Mouse (Mus musculus) monocyte, adult 5-6 weeks (primary cell): ENCODE measurements around the gene Psmd14. TPM values are rescaled to one million over a fixed set of nuclear protein-coding genes. Genes with fewer than 3 reads are reported as not detected.

Experiments used
- ATAC-seq: fragments of 153-309, 156-312 bp; replicated peaks from 2 replicates; pipeline ENCODE4 v1.8.0; 2017; ENCODE audit warnings: mild to moderate bottlenecking; ENCODE audit not compliant: low TSS enrichment, insufficient number of reproducible peaks, severe bottlenecking, poor library complexity, low FRiP score
- total RNA-seq: library from RNA; stranded (forward); fragments of 200-1000, 200-491, 200-594 nt; gene quantifications from 3 replicates; pipeline ENCODE4 v1.2.3, GENCODE M21; 2017

The Psmd14 gene
- total RNA-seq, 1 experiment from 2014 or later, result 196 TPM

DNA sequence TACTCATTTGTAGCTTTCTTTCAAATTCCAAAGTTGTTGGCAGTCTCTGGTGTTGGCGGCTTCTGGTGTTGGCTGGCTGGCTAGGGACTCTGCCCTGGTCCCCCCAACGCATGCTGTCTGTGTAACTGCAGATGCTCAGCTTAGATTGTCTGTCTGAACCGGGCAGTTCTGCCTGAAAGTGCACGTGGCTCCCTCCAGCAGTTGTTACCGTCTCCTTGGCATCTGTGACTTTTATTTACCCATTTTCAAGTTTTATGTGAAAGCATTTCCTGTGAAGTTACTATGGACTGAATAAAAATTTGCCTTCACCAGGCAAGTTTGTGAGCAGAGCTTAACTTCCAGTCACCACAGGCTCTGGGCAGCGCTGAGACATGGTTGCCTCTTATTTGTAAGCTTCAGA lies 97.3 kb downstream of the Psmd14 start:
- ATAC-seq, result no peak

DNA sequence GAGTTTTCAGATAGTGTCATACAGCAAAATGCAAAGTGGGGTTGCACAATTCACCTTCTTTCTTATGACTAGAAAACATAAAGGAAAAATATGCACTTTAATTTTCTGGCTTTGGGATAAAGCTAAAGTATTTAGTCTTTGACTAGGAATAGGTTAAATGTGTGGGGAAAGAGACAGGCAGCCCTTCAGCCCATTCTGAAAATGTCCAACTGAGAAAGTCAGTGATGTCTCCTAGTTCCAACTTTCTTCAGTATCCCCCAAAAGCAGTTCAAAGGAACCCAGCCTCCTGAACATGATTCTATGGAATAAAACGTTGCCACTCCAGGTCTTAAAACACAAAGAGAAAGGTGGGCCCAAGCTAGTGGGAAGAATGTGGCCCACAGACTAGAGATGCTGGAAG lies 97.9 kb downstream of the Psmd14 start:
- no peak for ATAC-seq

DNA sequence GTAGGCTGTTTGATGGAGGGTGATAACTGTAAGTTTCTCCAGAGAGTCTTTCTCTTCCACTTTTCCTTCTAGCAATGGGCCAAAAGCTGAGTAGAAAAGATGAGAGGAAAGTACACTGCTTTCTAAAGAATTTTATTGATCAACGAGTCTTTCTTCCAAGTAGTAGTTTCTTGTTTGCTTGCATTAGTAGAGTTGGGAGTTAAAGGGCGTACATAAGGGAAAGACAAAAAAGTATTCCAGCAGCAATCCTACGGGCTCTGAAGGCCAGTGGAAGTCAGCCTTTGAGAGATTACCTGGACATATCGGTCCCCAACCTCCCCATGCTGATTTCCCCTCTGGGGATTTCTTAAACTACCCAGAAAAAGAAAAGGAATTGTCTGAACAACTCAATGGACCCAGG lies 99.3 kb downstream of the Psmd14 start:
- ATAC-seq, result no peak

DNA sequence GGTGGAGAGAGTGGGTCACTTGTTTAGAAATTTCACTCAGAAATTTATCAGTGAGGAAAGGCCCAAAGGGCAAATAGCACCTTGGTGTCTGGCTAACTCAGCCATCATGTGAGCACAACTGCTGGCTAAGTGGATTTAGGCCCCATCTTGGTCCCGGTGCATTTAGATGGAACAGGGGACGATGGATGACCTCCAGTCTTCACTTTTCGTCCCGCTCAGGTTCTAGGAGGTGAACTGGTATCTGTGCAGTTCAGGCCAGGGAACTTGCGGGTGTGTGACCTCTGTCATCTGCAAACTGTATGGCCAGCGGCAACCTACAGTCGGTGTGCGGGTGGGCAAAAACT lies 99.6 kb downstream of the Psmd14 start:
- no peak for ATAC-seq

DNA sequence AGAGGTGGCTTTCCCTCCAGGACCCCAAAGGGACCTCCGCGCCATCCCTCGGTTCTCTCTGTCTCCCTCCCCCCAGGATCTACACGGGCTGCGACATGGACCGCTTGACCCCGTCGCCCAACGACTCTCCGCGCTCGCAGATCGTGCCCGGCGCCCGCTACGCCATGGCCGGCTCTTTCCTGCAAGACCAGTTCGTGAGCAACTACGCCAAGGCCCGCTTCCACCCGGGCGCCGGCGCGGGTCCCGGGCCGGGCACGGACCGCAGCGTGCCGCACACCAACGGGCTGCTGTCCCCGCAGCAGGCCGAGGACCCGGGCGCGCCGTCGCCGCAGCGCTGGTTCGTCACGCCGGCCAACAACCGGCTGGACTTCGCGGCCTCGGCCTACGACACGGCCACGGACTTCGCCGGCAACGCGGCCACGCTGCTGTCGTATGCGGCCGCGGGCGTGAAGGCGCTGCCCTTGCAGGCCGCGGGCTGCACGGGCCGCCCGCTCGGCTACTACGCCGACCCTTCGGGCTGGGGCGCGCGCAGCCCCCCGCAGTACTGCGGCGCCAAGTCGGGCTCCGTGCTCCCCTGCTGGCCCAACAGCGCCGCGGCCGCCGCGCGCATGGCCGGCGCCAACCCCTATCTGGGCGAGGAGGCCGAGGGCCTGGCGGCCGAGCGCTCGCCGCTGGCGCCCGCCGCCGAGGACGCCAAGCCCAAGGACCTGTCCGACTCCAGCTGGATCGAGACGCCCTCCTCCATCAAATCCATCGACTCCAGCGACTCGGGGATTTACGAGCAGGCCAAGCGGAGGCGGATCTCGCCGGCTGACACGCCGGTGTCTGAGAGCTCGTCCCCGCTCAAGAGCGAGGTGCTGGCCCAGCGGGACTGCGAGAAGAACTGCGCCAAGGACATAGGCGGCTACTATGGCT lies 100.3 kb downstream of the Psmd14 start:
- ATAC-seq, result no peak

DNA sequence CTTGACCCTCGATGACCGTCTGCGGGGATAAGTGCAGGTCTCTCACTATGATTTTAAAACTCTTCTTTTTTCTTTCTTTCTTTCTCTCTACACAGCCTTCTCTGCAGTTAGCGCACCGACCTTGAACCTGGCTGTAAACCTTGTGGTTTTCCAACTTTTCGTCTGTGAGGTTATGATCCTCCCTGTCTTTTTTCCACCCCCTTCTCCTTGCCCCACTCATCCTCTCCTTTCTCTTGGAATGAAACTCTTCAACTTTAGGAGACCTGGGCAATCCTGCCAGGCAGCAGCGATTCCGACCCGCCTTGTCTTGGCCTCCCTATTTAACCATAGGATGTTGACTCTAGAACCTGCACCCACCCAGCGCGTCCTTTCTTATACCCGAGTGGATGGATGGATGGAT lies 101.0 kb downstream of the Psmd14 start:
- ATAC-seq, result no peak

DNA sequence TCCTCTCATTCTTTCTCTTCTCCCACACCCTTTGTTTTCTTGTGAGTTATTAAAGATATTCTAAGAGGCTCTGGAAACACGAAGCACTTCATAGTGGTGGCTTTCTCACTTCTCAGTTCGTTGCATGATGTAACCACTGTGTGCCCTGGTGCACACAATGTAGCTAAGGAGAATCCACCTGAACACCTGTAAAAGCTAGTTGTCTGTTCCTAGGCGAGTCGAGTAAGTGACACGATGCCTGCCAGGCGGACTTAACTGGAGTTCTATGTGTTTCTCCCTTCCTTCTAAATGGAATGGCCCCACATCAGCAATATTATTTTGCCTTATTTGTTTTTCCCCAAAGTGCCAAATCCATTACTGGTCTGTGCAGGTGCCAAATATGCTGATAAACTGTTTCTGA lies 101.6 kb downstream of the Psmd14 start:
- no peak for ATAC-seq

DNA sequence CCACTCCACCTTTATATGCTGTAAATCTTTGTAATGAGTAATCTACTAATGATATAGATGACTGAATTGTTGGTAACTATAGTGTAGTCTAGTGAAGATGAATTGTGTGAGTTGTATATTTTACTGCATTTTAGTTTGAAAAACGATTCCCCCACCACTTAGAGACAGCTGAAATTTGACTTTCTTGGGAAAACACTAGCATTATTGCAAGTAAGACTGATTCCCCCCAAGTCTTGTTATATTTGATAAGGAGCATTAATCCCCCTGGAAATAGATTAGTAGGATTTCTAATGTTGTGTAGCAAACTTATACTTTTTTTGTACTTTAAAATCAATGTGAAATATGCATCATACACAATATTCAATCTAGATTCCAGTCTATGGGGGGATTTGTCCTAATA lies 102.0 kb downstream of the Psmd14 start:
- no peak for ATAC-seq

DNA sequence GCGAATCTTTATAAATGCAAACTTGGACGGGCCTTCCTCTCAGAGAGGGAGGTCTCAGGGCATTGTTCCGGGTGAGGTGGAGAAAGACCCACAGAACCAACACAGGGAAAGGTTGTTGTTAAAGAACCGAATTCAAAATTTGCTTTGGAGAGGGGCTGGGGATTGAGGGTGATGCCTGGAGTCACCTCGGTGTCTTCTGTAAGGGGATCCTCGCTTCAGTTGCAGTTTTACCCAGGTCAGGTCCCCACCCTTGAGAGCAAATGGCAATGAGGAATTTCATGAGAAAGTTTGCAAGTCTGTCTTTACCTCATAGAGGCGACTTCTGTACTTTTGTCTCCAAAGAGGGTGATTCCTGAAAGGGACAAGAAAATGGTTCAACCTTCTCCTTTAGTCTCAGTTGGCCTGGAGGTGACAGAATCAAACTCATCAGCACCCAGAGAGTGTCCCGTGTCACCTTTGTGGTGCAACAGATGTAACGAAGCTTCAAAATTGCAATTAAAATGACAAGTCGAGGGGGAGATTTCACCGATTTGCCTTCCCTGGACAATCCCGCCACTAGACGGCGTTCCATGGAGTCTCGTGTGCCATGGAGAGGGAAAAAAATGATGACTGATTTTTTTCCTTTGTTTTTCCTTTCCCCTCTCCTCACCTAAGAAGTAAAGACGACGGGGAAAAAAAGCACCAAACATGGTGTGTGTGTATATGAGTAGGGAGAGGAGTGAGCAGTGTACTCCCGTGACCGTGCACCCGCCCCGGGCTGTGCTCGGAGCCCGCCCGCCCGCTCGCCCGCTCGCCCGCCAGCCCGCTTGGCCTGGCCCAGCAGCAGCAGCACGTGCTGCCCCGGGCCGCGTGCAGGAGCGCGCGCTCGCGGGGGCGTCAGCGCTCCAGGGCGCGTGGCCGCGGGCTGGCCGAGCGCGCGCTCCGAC lies 103.3 kb downstream of the Psmd14 start:
- ATAC-seq, result no peak

DNA sequence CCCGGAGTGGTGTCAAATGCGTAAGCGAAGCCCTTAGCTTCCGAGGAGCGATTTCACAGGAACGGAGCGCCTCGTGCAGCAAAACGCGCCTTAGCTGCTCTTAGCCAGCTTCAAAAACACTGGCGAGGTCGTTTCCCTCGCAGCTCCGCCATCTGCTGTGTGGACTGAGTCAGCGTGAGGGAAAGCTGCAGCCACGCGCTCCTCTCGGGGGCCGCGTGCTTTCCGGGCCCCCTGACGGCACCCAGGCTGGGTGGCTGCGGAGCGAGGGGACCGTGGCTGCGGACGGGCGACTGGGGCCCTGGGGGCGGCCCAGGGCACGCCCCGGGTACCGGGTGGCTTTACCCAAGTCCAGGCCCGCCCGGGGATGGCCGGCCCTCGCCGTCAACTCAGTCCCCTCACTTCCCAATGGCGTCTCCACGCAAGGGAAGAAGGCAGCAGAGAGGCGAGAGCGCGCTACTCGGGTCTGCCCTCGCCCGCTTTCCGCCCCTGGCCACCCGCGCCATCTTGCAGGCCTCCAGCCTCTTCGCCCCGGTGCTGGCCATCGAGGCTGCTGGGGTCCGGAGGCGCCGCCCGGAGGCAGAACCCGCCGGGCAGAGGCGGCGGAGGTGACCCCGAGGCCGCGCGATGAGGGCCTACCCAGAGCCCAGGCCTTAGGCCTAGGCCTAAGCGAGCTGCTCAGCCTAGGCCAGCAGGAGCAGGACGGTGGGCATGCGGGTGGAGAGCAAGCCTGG lies 104.3 kb downstream of the Psmd14 start:
- ATAC-seq, result no peak

DNA sequence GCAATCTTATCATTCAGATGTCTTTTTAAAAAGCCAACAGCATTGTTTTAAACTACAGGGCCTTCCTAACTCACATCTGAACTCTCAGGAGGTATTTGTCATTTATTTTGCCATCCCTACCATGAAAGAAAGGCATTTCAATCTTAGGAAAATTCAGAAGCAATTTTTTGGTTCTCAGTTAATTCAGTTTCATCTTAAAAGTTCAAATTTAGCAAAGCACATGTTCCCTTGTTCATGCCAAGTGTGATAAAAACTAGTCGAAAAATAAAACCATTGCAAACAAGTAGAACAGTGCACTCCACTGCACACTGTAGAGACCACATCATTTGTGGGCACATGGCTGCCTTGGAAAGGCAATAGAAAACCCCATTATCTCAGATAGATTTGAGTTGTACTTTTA lies 106.7 kb downstream of the Psmd14 start:
- ATAC-seq, result no peak

DNA sequence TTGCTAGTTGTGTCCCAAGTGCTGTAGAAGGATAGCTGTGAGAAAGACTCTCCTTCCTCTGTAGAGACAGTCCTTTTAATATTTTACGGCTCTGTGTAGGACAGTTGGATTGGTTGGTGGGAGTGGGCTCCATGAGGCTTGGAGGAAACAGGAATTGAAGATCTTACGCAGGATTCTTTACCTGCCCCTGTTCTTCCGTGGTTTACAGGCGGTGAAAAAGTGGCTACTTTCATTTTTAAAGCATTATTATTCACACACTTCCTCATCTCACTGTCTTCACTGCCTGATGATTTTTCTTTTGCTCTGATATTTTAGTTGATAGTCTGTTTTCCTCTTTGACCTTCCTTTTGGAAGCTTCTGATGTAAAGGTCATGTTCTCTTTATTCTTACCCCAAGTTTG lies 108.7 kb downstream of the Psmd14 start:
- ATAC-seq, result no peak

DNA sequence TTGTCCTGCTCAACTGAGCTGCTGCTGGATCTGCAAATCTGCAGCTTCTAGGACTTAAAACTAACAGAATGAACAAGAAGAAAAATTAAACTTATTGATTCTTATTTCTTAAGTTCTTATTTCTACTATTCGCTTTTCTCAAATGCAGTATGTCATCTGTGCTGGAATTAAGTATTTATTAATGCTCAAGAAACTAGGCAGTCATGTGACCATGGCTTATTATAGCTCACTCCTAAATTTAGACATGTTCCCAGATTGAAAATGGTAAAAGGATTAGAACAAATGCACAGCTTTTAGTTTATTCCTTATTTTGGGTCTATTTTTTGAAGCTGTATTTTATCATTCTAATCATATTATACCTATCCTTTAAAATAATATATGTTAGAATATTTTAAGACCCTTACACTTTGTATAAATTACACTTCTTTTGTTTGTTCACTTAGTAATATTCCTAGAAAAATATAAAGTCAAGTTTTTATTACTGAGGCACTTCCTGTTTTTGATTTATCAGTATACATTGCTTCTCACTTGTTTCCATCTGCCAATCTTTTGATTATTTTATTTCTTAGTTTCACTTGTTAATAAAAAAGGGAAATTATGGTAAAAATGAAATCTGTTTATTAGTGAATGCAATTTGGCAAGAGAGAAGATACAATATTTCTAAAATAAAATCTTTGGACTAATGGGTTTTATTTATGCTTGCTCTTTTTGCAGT lies 112.1 kb downstream of the Psmd14 start:
- ATAC-seq, result no peak

DNA sequence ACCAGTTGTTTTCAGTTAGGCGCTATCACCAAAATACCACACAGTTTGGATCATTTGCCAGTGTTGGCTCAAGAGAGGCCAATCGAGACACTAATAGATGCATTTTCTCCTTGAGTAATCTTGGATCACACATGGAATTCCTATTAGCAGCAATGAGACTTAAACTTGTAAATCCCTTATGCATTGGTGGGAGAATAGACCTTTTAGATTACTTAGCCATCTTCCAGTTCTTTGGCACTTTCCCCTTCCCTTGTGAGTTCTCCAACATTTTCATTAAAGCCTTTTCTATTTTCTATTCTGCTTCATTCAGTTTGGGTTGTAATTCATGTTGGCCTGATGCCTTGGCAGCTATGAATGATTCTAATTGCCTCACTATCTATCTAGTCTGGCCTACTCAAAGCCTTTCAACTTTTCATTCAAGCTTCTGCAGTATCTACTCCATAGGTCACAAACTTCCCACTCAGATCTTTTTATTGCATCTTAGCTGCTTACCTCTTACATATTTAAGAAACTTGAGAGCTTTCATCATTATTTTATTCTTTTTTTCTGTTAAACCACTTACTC lies 125.8 kb downstream of the Psmd14 start:
- no peak for ATAC-seq

Other genes with a start within 250 kb of the Psmd14 start
- gene Tank, start 133.1 kb upstream of the Psmd14 start, total RNA-seq, result 112 to 165 TPM (median 154 TPM) in 3 replicates
- 0.19 TPM in 1 of 3 replicates, not detected in the others for gene Tbr1, start 91.2 kb downstream of the Psmd14 start, total RNA-seq